Mouse (Mus musculus): ENCODE measurements around the gene Prr5.

- no peak for TF ChIP-seq POLR2A (IDR thresholded peaks at IDR 0.05; ENCODE audit: low read depth, low read length)
- TF ChIP-seq CTCF (conservative IDR thresholded peaks at IDR 0.05; ENCODE audit: insufficient read depth, insufficient read length, low read depth, low read length): no peak
Measured at GRCm38 (mm10) chr15:84744308-84744707, 74.9 kb downstream of the Prr5 start.
